Mouse (Mus musculus): Measurements from ENCODE around the gene Zfpm1.
A peak's percentile ranks its signal among the peaks of the same experiment; 100 is the strongest.

The Zfpm1 gene

DNA sequence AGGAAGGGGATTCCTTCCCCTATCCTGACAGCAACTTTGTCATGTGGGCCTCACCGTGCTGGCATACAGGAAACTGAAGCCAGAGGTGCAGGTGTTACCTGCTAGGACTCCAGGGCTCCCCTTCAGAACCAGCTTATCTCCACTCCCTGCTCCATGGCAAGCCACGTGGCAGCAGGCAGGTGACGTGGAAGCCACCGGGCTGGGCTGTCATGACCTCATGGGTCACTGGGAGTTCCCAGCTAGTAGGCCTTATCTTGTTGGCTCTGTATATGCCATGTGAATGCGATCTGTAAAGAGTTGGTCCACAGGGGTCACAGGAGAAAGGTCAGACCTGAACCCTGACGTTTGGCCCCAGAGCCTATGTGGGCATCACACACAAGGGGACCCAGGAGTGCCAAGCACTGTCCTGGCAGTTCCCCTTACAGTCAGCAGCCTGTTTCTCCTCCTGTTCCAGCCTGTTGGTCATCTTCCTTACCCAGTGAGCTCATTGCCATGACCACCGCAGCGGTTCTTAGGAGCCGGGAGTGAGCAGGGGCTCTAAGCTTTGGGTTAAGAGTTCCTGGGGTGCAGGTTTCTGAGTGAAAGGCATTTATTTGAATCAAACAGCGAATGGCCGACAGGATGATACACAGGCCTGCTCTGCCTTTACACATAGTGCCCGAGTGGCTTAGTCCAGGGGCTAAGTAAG is 48.6 kb downstream of the Zfpm1 start:
- no peak for DNase-seq

DNA sequence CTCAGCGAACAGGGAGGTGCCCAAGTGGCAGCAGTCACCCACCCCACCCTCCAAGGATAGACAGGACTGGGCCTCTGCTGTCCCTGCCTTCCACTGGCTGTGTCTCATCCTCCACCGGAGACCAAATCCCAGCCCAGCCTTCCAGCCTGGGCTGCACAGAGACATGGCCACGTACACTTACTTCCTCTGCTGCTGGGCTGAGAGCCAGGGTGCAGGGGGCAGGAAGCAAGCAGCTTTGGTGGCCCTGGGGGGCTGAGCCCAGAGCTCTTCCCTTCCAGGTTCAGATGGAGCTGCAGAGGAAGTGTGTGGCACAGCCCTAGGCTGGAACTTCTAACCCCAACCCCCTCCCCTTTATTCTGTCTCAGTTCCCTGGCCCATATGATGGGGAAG is 49.2 kb downstream of the Zfpm1 start:
- peak; percentile 72 for DNase-seq

DNA sequence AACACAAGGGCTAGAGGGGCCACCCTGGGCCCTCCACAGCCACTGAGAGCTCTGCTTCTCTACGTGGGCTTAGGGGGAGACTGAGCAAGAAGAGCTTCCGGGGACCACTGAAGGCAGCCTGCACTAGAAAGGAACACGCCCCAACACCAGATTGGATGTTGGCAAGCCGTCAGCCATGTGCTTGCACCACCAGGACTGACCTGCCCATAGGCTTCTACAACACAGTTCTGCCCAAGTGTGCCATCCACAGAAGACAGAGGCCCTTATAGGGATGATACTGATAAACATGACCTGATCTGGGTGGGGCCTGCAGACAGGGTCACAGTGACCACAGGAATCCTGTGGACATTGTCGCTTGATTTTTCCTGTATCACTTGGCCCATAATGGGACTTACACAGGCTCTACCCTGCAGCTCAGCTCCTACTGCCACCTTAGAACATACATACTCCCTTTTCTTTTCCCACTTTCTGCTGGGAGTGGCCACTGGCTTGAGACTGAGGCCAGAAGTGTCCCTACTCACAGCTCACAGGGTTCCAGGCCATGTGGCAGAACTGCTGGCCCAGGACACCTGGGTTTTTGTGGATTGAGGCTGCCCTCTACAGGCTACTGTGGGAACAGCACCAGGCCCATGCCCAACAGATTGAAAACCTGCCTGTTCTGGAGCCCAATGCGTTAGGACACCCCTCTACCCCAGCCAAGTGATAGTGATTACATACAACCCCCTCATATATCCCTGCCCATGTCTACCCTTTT is 51.0 kb downstream of the Zfpm1 start:
- DNase-seq = peak; percentile 89

DNA sequence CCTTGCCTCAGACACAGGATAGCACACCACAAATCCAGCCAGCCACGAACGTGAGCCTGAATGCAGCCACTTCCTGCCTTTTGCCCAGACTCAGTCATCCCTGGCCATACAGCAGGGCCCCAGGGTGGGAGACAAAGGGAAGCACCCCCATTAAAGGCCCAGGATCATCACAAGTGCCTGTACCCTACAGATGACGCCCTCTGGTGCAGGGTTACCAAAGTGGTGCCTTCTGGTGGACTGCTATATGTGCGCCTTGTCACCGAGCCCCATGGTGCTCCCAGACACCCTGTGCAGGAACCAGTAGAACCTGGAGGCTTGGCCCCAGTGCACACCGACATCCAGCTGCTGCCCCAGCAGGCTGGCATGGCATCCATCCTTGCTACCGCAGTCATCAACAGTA is 51.6 kb downstream of the Zfpm1 start:
- DNase-seq = no peak

DNA sequence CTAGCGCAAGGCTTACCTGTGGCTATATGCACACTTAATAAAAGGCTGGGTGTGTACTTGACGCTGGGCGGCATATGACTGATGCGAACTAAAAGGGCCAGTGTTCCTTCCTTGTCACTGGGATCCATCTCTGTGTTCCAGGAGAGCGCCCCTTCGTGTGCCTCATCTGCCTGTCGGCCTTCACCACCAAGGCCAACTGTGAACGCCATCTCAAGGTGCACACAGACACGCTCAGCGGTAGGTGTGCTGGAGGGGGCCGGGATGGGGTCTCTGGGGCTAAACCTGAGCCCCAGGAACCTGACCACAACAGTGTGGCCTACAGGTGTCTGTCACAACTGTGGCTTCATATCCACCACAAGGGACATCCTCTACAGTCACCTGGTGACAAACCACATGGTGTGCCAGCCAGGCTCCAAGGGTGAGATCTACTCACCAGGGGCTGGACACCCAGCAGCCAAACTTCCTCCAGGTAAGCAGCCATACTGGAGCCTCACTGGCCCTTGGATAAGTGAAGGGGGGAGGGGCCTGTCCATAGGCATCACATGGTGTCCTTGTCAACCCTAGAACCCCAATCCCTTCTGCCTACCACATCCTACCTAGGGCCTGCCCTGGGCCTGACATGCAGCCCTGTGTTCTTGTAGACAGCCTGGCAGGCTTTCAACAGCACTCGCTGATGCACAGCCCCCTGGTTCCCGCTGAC is 53.0 kb downstream of the Zfpm1 start:
- DNase-seq = no peak

DNA sequence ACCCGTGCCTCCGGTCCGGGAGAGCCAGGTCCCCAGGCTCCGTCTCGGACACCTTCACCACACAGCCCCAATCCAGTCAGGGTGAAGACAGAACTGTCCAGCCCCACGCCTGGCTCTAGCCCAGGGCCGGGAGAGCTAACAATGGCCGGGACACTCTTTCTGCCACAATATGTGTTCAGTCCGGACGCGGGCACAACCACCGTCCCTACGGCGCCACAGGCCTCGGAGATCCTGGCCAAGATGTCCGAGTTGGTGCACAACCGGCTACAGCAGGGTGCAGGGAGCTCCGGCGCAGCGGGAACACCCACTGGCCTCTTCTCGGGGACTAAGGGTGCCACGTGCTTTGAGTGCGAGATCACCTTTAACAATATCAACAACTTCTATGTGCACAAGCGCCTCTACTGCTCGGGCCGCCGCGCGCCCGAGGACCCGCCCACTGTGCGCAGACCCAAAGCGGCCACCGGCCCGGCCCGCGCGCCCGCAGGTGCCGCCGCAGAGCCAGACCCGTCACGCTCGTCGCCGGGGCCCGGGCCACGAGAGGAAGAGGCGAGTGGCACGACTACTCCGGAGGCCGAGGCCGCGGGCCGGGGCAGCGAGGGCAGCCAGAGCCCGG is 53.8 kb downstream of the Zfpm1 start:
- no peak for DNase-seq

DNA sequence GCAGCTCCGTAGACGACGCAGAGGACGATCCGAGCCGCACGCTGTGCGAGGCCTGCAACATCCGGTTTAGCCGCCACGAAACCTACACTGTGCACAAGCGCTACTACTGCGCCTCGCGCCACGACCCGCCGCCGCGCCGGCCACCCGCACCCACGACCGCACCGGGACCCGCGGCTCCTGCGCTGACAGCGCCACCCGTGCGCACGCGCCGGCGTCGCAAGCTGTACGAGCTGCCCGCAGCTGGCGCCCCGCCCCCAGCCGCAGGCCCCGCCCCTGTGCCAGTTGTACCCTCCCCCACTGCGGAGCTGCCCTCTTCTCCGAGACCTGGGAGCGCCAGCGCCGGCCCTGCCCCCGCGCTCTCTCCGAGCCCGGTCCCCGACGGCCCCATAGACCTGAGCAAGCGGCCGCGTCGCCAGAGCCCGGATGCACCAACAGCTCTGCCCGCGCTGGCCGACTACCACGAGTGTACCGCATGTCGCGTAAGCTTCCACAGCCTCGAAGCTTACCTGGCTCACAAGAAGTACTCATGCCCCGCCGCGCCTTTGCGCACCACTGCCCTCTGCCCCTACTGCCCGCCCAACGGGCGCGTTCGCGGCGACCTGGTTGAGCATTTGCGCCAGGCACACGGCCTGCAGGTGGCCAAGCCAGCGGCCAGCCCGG is 54.4 kb downstream of the Zfpm1 start:
- peak; percentile 53 for DNase-seq

DNA sequence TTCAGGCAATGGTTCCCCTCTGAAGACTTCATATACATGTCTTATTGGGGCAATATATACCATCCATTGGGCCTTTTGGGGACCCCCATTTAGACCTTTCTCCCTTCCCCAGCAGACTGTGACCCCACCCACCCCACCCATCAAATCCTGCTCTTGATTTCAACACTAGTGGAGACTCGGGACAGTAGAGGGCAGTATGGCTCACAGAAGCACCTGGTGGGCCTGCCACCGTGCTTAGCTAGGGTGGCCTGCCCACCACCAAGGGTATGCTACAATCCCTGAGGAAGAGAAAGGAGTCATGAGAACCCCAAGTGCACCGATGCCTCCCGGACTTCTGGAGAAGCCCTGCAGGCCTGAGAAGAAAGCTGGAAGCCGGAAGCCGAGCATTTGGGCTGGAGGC is 56.9 kb downstream of the Zfpm1 start:
- DNase-seq = no peak

DNA sequence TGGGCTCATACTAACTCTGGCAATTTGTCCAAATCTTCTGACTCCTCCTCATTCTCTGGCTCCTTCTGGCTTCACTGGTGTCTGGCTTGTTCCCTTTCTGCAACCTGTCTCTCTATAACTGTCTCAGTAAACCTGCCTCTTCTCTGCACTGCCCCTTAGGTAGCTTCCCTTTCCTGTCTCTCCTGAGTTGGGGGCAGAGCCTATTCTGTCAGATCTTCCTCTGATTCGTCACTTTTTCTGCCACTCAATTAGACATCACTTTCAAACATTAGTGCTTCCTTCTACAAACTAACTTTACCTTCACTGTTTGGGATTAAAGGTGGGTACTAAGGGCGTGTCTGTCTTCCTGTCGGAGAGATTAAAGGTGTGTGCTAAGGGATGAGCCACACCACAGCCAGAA is 58.8 kb downstream of the Zfpm1 start:
- no peak for DNase-seq

DNA sequence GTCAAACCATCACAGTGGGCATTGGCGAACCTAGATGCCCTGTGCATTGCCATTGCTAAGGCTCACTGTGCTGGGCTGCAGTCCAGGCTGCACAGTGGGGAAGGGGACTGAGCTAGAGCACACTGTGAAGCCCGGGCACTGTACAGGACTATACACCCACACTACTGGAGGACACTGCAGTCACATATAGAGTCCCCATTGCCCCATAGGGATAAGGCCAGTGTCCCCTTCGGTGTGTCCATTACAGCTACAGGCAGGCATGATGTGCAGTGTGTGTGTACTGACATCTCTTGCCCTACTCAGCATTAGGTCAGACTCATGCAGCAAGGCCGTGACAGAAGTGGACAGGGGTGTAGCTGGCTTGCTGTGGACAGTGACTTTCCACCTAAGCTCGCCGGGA is 59.8 kb downstream of the Zfpm1 start:
- DNase-seq = no peak

DNA sequence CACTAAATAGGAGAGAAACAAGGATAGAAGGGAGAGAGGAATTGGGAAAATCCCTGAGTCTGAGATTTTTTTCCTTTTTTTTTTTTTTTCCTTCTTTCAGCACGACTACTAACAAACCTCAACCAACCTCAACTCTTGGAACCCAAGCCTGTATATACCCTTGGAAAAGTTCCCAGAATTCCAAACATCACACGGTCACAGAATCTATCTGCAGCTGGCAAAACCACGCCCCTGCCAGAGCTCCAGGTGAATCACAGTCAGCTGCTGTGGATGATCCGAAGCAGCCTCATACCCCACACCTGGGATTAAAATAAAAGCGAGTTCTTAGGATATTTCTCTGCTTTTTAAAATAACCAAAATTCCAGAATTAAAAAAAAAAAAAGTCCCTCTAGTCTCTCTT is 60.4 kb downstream of the Zfpm1 start:
- no peak for DNase-seq

DNA sequence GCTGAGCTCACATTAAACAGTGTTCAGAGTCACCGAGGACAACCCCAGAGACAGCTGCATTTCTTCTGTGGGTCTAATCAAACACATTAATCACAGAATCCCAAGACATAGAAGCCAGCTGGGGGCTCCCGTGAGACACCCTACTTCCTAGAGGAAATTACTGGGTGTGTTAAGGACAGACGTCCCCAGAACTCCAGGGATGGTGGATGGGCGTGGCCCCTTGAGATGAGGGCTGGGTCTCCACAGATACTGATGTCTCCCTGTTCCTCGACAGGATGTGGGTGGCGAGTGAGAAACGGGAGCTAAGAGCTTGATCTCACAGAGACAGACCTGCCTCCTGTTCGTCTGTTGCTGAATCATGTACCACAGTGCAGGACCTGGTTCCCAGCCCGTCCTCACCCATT is 60.9 kb downstream of the Zfpm1 start:
- peak; percentile 48 for DNase-seq

DNA sequence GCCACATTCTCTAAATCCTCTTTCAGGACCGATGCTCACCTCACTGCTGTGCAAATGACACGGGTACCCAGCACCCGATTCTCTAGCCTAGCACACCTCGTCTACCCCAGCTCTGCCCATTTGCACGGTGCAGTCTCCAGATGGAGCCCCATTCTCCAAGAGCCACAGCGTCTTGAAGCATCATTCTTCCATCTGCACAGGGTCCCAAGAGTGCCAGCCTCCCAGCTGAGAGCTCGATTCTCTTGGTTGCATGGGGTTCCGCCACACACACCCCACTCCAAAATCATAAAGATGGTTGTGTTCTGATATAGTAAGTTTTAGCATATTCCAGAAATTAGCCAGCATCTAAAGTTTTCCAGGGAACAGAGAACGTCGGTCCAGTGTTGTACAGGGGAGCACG is 61.4 kb downstream of the Zfpm1 start:
- DNase-seq = no peak

DNA sequence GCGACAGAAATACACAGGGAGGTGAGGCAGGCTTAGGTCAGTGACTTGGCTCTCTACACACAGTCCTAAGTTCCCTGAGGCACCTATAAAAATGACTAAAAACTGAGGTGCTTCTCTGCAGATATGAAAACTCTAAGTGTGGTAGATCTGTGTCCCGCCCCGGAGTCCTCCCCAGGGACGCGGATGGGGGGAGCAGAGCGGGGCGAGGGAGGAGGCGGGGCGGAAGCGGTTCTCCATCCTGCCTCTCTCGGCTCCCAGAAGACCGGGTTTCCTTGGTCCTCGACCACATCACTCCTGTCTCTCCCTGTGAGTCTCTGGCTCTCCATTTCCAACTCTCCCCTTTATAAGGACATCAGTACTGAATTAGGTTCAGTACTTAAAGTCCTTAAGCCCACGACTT is 61.8 kb downstream of the Zfpm1 start:
- no peak for DNase-seq

DNA sequence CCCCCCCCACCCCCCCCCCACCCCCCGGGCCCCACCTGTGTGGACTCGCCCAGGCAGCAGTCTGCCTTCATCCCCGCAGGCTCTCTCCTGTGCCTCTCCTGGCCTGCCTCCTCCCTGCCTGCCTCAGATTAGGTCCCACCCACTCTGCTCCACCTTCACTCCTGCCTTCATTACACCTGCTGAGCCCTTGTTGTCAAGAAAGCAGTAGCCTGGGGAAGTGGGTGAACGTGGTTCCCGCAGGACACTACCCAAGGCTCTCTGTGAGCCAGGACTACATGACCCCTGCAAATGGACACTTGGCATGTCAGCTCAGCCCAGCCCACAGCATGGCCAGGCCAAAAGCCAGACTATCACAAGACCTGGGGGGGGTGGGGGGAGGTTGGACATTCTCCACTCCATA is 62.3 kb downstream of the Zfpm1 start:
- no peak for DNase-seq

DNA sequence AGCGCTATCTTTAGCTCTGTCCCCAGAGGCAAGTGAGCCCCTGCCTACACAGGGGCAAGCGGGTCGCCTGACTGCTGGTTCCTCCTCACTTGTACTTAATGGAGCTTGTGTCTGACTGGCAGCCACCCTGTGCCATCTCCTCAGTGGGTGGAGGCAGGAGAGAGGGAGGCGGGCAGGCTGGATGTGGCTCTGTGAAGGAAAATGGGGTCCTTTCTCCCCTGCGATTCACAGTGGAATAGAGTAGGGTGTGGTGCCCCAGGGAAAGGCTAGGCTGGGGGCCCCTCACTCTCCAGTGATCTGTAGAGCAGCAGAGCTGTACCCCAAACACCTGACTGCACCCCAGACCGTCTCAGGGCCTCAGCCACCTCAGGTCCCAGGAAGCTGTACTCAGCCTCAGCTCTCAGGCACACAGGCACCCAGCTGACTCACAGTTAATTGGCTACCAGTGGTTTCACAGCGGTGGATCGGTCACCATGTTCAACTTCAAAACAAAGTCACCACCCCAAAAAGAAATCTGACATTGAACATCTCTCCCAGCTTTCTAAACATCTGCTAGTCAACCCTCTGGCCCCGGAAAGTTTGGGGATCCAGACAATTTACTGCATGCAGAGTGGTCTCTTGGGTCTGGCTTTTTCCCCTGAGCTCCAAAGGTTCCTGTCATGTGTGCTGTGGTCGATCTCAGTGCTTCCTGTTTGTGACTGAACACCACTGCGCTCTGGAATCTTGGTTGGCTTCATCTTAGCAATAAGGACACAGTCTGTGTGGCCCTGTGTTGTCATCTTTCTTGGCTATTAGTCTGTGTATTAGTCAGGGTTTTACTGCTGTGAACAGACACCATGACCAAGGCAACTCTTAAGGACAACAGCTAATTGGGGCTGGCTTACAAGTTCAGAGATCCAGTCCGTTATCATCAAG is 63.5 kb downstream of the Zfpm1 start:
- no peak for DNase-seq

DNA sequence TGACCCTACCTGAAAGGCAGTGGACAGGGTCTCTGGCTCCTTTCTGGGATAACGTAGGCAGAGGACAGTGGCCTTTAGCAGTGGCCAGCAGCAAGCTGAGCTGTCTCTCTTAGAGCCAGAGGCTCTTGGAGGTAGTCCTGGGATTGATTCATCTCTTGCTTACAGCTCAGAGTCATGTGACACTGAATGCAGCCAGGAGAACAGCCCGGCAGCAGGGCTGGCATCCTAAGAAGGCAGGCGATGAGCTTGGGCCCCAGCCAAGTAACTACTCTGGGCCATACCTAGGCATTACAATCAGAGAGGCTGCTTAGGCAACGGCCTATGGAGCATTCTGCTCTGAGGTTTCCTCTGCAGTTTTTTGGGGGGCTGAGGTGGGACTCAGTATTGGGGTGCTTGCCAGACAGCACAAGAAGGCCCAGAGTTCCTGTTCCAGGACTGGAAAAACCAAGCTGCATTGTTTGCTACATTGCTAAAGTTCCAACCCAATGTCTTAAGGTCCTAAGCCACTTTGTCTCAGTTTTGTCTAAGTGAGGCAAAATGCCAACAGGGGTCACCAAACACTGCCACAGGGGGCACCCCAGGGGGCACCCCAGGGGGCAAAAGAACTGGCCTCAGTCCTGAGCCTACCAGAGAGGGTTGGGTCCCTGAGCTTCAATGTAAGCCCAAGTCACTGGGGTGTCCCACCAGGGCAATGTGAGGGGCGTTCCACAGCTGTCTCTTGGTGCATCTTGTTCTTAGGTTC is 66.0 kb downstream of the Zfpm1 start:
- DNase-seq = no peak

DNA sequence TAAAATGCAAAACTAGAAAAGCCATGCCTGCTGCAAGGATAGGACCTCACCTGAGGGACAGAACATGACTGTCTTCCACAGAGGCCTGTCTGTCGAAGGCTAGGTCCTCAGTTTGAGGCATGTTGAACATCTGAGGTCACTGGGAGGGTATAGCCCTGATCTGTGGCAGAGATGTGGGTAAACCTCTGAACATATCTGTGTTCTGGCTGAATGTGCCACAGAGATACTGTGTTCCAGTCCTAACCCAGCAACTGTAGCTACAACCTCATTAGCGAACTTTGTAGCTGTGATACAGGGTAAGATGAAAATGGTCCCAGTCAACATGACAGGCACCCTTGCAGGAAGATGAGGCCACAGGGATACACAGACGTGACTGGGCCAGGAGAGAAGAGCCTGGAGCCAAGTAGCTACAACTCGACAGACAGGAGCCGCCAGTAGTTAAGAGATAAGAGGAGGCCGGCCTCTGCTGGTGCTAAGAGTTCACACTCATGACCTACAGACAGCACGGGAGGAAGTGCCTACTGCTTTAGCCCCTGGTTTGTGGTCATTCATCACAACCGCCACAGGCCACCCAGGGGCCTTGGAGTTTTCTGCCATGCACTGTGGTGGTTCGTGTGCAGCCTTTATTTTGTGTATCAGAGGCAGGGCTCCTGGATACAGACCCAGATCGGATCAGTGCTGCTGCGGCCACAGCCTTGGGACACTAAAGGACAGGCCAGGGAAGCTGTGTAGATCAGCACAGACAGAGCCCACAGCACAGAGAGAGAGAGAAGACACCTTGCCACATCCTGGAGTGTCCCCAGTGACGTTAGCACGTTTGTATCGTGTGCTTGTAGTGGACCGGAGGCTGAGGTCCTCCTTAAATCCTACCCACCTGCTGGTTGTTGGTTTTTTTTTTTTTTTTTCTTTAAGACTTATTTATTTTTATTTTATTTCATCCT is 67.7 kb downstream of the Zfpm1 start:
- DNase-seq = no peak

DNA sequence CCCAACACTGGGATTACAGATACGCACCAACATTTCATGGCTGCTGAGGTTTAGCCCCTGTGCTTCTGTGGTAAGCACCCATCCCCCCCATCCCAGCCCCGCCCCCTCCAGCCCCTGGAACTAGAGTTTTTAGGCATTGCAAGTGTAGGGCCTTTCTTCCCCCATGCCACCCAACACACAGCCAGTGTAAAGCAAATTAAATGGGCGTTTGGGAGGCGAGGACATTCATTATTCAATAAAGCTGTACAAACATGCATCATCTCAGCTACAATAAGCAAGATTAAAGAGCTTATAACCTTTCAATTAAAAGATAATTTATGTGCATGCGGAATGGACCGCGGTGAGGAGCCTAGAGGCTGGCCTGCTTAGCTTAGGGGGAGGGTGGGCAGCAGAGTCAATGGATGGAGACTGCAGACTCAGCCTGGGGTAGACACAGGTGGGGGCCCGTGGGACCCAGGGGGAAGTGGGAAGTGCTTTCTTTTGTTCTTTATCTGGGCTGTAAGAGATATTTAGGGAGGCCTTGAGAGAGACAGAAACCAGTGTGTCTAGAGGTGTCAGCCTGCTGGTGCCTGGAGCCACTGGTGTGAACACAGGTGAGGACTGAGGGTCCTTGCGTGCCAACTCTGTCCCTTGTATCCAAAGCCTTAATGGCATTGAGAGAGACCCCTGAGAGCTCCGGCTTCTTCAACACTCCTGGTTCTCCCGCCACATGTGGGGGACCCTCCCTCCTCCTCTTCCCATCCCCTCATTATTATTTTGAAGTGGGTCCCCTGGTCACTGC is 68.6 kb downstream of the Zfpm1 start:
- no peak for DNase-seq

Measured in lung, postnatal 14 days (tissue).